Mouse (Mus musculus): ENCODE results near the gene Olfr1242. TPM values are rescaled to one million over a fixed set of nuclear protein-coding genes. Genes with fewer than 3 reads are reported as not detected.

The Olfr1242 gene
- not detected in 2 replicates for polyA plus RNA-seq (2015; fragmentation: Nextera tagmentation; extraction: Ambion mirVana)

GRCm38 (mm10) chr2:89498235-89498634 lies at the start of gene Olfr1242:
Olfr1242 (minus strand) TSS chr2:89498335.
- ATAC-seq: no peak
- no peak within 1 kb of the TSS for H3K9ac ChIP-seq (replicated peaks; ENCODE audit: low read depth, low read length)
- H3K9me3 ChIP-seq (ENCODE audit: control insufficient read depth, low read length): no peaks in the 10 kb centered on the region
- no peak within 1 kb of the TSS for H3K4me2 ChIP-seq (ENCODE audit: low read length)
- no peak within 1 kb of the TSS for H3K4me3 ChIP-seq (replicated peaks; ENCODE audit: low read length)
- no peaks in the 10 kb centered on the region for H3K27me3 ChIP-seq (replicated peaks; ENCODE audit: control insufficient read depth, insufficient read depth, low read length)
- H3K27ac ChIP-seq (ENCODE audit: low read length): no peak within 1 kb of the TSS
- H3K4me1 ChIP-seq (replicated peaks; ENCODE audit: control insufficient read depth, insufficient read depth, low read length): no peaks in the 10 kb centered on the region
- WGBS: 84% methylated on average over 1 of the region's 1 CpGs
- H3K36me3 ChIP-seq (ENCODE audit: control insufficient read depth, insufficient read depth): no peaks in the 10 kb centered on the region

GRCm38 (mm10) chr2:89544516-89544915 lies 46.4 kb upstream of the Olfr1242 start:
- ATAC-seq: no peak
- H3K4me3 ChIP-seq (replicated peaks; ENCODE audit: low read length): no peak overlapping the region
- H3K9ac ChIP-seq (replicated peaks; ENCODE audit: low read depth, low read length): no peak overlapping the region
- H3K27me3 ChIP-seq (replicated peaks; ENCODE audit: control insufficient read depth, insufficient read depth, low read length): no peaks in the 10 kb centered on the region
- no peaks in the 10 kb centered on the region for H3K36me3 ChIP-seq (ENCODE audit: control insufficient read depth, insufficient read depth)
- H3K9me3 ChIP-seq (ENCODE audit: control insufficient read depth, low read length): no peaks in the 10 kb centered on the region
- H3K4me2 ChIP-seq (ENCODE audit: low read length): no peak overlapping the region
- no peaks in the 10 kb centered on the region for H3K4me1 ChIP-seq (replicated peaks; ENCODE audit: control insufficient read depth, insufficient read depth, low read length)
- H3K27ac ChIP-seq (ENCODE audit: low read length): no peak overlapping the region
- WGBS: 57% methylated on average over 2 of the region's 2 CpGs

GRCm38 (mm10) chr2:89539923-89540322 lies 41.8 kb upstream of the Olfr1242 start:
- WGBS: 90% methylated on average over 1 of the region's 1 CpGs

GRCm38 (mm10) chr2:89531387-89531786 lies 33.3 kb upstream of the Olfr1242 start, which contains the start of gene Olfr1243:
Olfr1243 (minus strand) TSS chr2:89531487.
- Histone ChIP-seq H3K9me3 (ENCODE audit: control insufficient read depth, low read length) (no peaks in the 10 kb centered on the region), H3K4me2 (ENCODE audit: low read length) (no peak within 1 kb of the TSS), H3K4me3 (replicated peaks; ENCODE audit: low read length) (no peak within 1 kb of the TSS), H3K9ac (replicated peaks; ENCODE audit: low read depth, low read length) (no peak within 1 kb of the TSS), H3K27ac (ENCODE audit: low read length) (no peak within 1 kb of the TSS), H3K36me3 (ENCODE audit: control insufficient read depth, insufficient read depth) (no peaks in the 10 kb centered on the region), H3K27me3 (replicated peaks; ENCODE audit: control insufficient read depth, insufficient read depth, low read length) (no peaks in the 10 kb centered on the region), H3K4me1 (replicated peaks; ENCODE audit: control insufficient read depth, insufficient read depth, low read length) (no peaks in the 10 kb centered on the region)
- ATAC-seq: no peak
- 83% methylated on average over 1 of the region's 1 CpGs for WGBS

More at GRCm38 (mm10) chr2:89539923-89540322, 41.8 kb upstream of the Olfr1242 start:
- Histone ChIP-seq H3K9me3 (ENCODE audit: control insufficient read depth, low read length) (no peaks in the 10 kb centered on the region), H3K27me3 (replicated peaks; ENCODE audit: control insufficient read depth, insufficient read depth, low read length) (no peaks in the 10 kb centered on the region), H3K4me1 (replicated peaks; ENCODE audit: control insufficient read depth, insufficient read depth, low read length) (no peaks in the 10 kb centered on the region), H3K27ac (ENCODE audit: low read length) (no peak overlapping the region), H3K9ac (replicated peaks; ENCODE audit: low read depth, low read length) (no peak overlapping the region), H3K4me3 (replicated peaks; ENCODE audit: low read length) (no peak overlapping the region), H3K4me2 (ENCODE audit: low read length) (no peak overlapping the region), H3K36me3 (ENCODE audit: control insufficient read depth, insufficient read depth) (no peaks in the 10 kb centered on the region)
- no peak for ATAC-seq

GRCm38 (mm10) chr2:89487026-89487425 lies 11.1 kb downstream of the Olfr1242 start, which contains the start of gene Olfr1241:
Olfr1241 (minus strand) TSS chr2:89487126.
- Histone ChIP-seq H3K4me2 (ENCODE audit: low read length) (no peak within 1 kb of the TSS), H3K9me3 (ENCODE audit: control insufficient read depth, low read length) (no peaks in the 10 kb centered on the region), H3K27ac (ENCODE audit: low read length) (no peak within 1 kb of the TSS), H3K4me1 (replicated peaks; ENCODE audit: control insufficient read depth, insufficient read depth, low read length) (no peaks in the 10 kb centered on the region), H3K27me3 (replicated peaks; ENCODE audit: control insufficient read depth, insufficient read depth, low read length) (no peaks in the 10 kb centered on the region), H3K4me3 (replicated peaks; ENCODE audit: low read length) (no peak within 1 kb of the TSS), H3K9ac (replicated peaks; ENCODE audit: low read depth, low read length) (no peak within 1 kb of the TSS), H3K36me3 (ENCODE audit: control insufficient read depth, insufficient read depth) (no peaks in the 10 kb centered on the region)
- no peak for ATAC-seq

- 89% methylated on average over 3 of the region's 3 CpGs for WGBS
- Histone ChIP-seq H3K4me1 (replicated peaks; ENCODE audit: control insufficient read depth, insufficient read depth, low read length) (no peaks in the 10 kb centered on the region), H3K4me2 (ENCODE audit: low read length) (no peak within 1 kb of the TSS), H3K9me3 (ENCODE audit: control insufficient read depth, low read length) (no peaks in the 10 kb centered on the region), H3K36me3 (ENCODE audit: control insufficient read depth, insufficient read depth) (no peaks in the 10 kb centered on the region), H3K4me3 (replicated peaks; ENCODE audit: low read length) (no peak within 1 kb of the TSS), H3K27me3 (replicated peaks; ENCODE audit: control insufficient read depth, insufficient read depth, low read length) (no peaks in the 10 kb centered on the region), H3K9ac (replicated peaks; ENCODE audit: low read depth, low read length) (no peak within 1 kb of the TSS), H3K27ac (ENCODE audit: low read length) (no peak within 1 kb of the TSS)
- no peak for ATAC-seq
Observed at GRCm38 (mm10) chr2:89442900-89443299, 55.2 kb downstream of the Olfr1242 start, which contains the start of gene Olfr1240. Olfr1240 (minus strand) TSS chr2:89443000.

Other genes with a start within 250 kb of the Olfr1242 start
- not detected in 2 replicates for gene Olfr1228, start 244.3 kb downstream of the Olfr1242 start, polyA plus RNA-seq (2015; fragmentation: Nextera tagmentation; extraction: Ambion mirVana)
- not detected in 2 replicates for gene Olfr1229, start 210.3 kb downstream of the Olfr1242 start, polyA plus RNA-seq (2015; fragmentation: Nextera tagmentation; extraction: Ambion mirVana)
- gene Olfr1230, start 201.1 kb downstream of the Olfr1242 start, polyA plus RNA-seq (2015; fragmentation: Nextera tagmentation; extraction: Ambion mirVana): not detected in 2 replicates
- not detected in 2 replicates for gene Olfr1231, start 191.3 kb downstream of the Olfr1242 start, polyA plus RNA-seq (2015; fragmentation: Nextera tagmentation; extraction: Ambion mirVana)
- gene Olfr1232, start 168.7 kb downstream of the Olfr1242 start, polyA plus RNA-seq (2015; fragmentation: Nextera tagmentation; extraction: Ambion mirVana): not detected in 2 replicates
- gene Olfr1233, start 155.9 kb downstream of the Olfr1242 start, polyA plus RNA-seq (2015; fragmentation: Nextera tagmentation; extraction: Ambion mirVana): not detected in 2 replicates
- gene Olfr1234, start 133.5 kb downstream of the Olfr1242 start, polyA plus RNA-seq (2015; fragmentation: Nextera tagmentation; extraction: Ambion mirVana): not detected in 2 replicates
- gene Olfr1238, start 88.7 kb downstream of the Olfr1242 start, polyA plus RNA-seq (2015; fragmentation: Nextera tagmentation; extraction: Ambion mirVana): not detected in 2 replicates
- not detected in 2 replicates for gene Olfr1239, start 77.9 kb downstream of the Olfr1242 start, polyA plus RNA-seq (2015; fragmentation: Nextera tagmentation; extraction: Ambion mirVana)
- not detected in 2 replicates for gene Olfr1240, start 55.3 kb downstream of the Olfr1242 start, polyA plus RNA-seq (2015; fragmentation: Nextera tagmentation; extraction: Ambion mirVana)
- not detected in 2 replicates for gene Olfr1241, start 11.2 kb downstream of the Olfr1242 start, polyA plus RNA-seq (2015; fragmentation: Nextera tagmentation; extraction: Ambion mirVana)
- gene Olfr1243, start 33.2 kb upstream of the Olfr1242 start, polyA plus RNA-seq (2015; fragmentation: Nextera tagmentation; extraction: Ambion mirVana): not detected in 2 replicates
- not detected in 2 replicates for gene Olfr1245, start 80.1 kb upstream of the Olfr1242 start, polyA plus RNA-seq (2015; fragmentation: Nextera tagmentation; extraction: Ambion mirVana)
- not detected in 2 replicates for gene Olfr1246, start 94.8 kb upstream of the Olfr1242 start, polyA plus RNA-seq (2015; fragmentation: Nextera tagmentation; extraction: Ambion mirVana)
- gene Olfr1247, start 115.8 kb upstream of the Olfr1242 start, polyA plus RNA-seq (2015; fragmentation: Nextera tagmentation; extraction: Ambion mirVana): not detected in 2 replicates
- not detected in 2 replicates for gene Olfr1248, start 119.9 kb upstream of the Olfr1242 start, polyA plus RNA-seq (2015; fragmentation: Nextera tagmentation; extraction: Ambion mirVana)
- not detected in 2 replicates for gene Olfr1249, start 136.6 kb upstream of the Olfr1242 start, polyA plus RNA-seq (2015; fragmentation: Nextera tagmentation; extraction: Ambion mirVana)
- gene Olfr1250, start 163.1 kb upstream of the Olfr1242 start, polyA plus RNA-seq (2015; fragmentation: Nextera tagmentation; extraction: Ambion mirVana): not detected in 2 replicates
- not detected in 2 replicates for gene Olfr1251, start 173.6 kb upstream of the Olfr1242 start, polyA plus RNA-seq (2015; fragmentation: Nextera tagmentation; extraction: Ambion mirVana)
- not detected in 2 replicates for gene Olfr1252, start 226.7 kb upstream of the Olfr1242 start, polyA plus RNA-seq (2015; fragmentation: Nextera tagmentation; extraction: Ambion mirVana)